Mouse (Mus musculus) G1E (cell line): ENCODE results near the gene A2m.

Experiments
- CTCF ChIP-seq: IDR thresholded peaks from 2 replicates; pipeline ENCODE4 v1.5.1; 2012; ENCODE audit warnings: low read depth, low read length, inconsistent platforms, mixed read lengths
- TAL1 ChIP-seq: conservative IDR thresholded peaks from 2 replicates; pipeline ENCODE4 v1.6.1; 2012; ENCODE audit warnings: low read depth, low read length, inconsistent platforms, mixed read lengths

DNA sequence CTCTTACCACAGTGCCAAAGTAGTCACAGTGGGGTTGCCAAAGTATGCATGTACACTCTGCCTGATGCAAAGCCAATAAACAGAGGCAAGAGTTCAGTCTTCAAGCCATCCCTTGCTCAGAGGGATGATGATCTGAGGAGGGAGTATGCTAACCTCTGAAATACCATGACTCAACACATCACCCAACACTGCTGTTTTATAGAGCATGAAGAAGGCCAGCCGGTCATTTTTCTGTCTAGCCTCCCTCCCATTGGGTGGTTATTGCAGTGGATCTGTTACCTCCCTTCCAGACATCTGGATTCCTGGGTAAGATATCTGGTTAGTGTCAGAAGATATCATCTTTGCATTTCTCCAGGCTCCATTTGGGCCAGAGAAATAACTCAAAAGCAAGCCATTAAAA lies 34.2 kb upstream of the A2m start:
- no peak for TF ChIP-seq CTCF
- TF ChIP-seq TAL1, result no peak
